Mouse (Mus musculus) liver, embryonic 14.5 days (tissue): ENCODE measurements around the gene Gimap4. TPM values are rescaled to one million over a fixed set of nuclear protein-coding genes. Genes with fewer than 3 reads are reported as not detected.

Experiments
- ATAC-seq: fragments of 200-750 bp; cut with Nextera tagmentation; 2 replicates; pipeline ENCODE4 v1.8.0; 2017; ENCODE audit warnings: moderate number of reproducible peaks, mild to moderate bottlenecking, moderate library complexity; ENCODE audit not compliant: insufficient read depth
- DNase-seq, 3 experiments: peaks; one replicate each; pipeline ENCODE4 v3.0.0-alpha.2; 2012 to 2013; ENCODE audit warnings: low read depth in 3 of 3, low spot score in 3 of 3
- H3K27ac ChIP-seq: fragments of 300-500 bp; sonication (generic); 2 replicates; pipeline ENCODE4 v1.5.1; 2014; ENCODE audit warnings: moderate library complexity, mild to moderate bottlenecking, control low read depth, inconsistent platforms
- H3K27me3 ChIP-seq: fragments of 300-500 bp; sonication (generic); 2 replicates; pipeline ENCODE4 v1.6.1; 2014; ENCODE audit warnings: mild to moderate bottlenecking, low read length, moderate library complexity; ENCODE audit not compliant: control insufficient read depth, insufficient read depth
- H3K36me3 ChIP-seq: fragments of 300-500 bp; sonication (generic); replicated peaks from 2 replicates; pipeline ENCODE4 v1.6.1; 2014; ENCODE audit warnings: low read depth; ENCODE audit not compliant: control insufficient read depth, insufficient read depth
- H3K4me1 ChIP-seq, 2 experiments: fragments of 200-500 bp in 1 of 2; fragments of 300-500 bp in 1 of 2; sonication (generic) in 1 of 2; replicated peaks; 2 replicates each; pipeline ENCODE4 v1.6.1; 2012 to 2014; ENCODE audit warnings: antibody characterized with exemption in 1 of 2, inconsistent platforms in 1 of 2, low read length in 1 of 2; ENCODE audit not compliant: control insufficient read depth in 2 of 2, insufficient read depth in 2 of 2
- H3K4me2 ChIP-seq: fragments of 300-500 bp; sonication (generic); 2 replicates; pipeline ENCODE4 v1.6.1; 2014; ENCODE audit warnings: low read depth, mild to moderate bottlenecking, control low read depth, moderate library complexity
- H3K4me3 ChIP-seq, 2 experiments: fragments of 200-500 bp in 1 of 2; fragments of 300-500 bp in 1 of 2; sonication (generic) in 1 of 2; 2 replicates each; pipeline ENCODE4 v1.5.1; 2012 to 2014; ENCODE audit warnings: low read depth in 2 of 2, low read length in 2 of 2, mild to moderate bottlenecking in 2 of 2, control low read depth in 1 of 2, inconsistent platforms in 1 of 2, moderate library complexity in 1 of 2; ENCODE audit not compliant: insufficient read depth in 1 of 2
- H3K9ac ChIP-seq: fragments of 300-500 bp; sonication (generic); replicated peaks from 2 replicates; pipeline ENCODE4 v1.6.1; 2014; ENCODE audit warnings: mild to moderate bottlenecking, control low read depth, moderate library complexity
- H3K9me3 ChIP-seq: fragments of 300-500 bp; sonication (generic); 2 replicates; pipeline ENCODE4 v1.6.1; 2016; ENCODE audit warnings: low read length, mixed read lengths; ENCODE audit not compliant: control insufficient read depth
- CTCF ChIP-seq: IDR thresholded peaks from 2 replicates; pipeline ENCODE4 v1.5.1; 2016; ENCODE audit warnings: antibody characterized with exemption, low read depth, control low read depth
- EP300 ChIP-seq: IDR thresholded peaks from 2 replicates; pipeline ENCODE4 v1.6.1; 2016; ENCODE audit warnings: antibody characterized with exemption, low read depth
- WGBS: fragments of 180-500 bp; shearing (Covaris S2); extraction: QIAGEN DNeasy Blood & Tissue Kit; methylation state at CpG from one replicate; pipeline ENCODE4 v1.1.7; 2014; ENCODE audit not compliant: insufficient replicate concordance; 5-methylcytosine and 5-hydroxymethylcytosine counted together
- polyA plus RNA-seq, 2 experiments: library from polyadenylated mRNA; depleted of rRNA in 1 of 2; stranded (reverse) in 1 of 2; unstranded in 1 of 2; fragments of >200 nt; fragmentation: Nextera tagmentation in 1 of 2; extraction: Ambion mirVana in 1 of 2; gene quantifications; 2 replicates each; pipeline versions ENCODE4 v1.2.1 to v1.2.3; 2012 to 2014

Gimap4 gene
- polyA plus RNA-seq, 2 experiments, result 6.2 to 8.3 TPM

- Histone ChIP-seq H3K9me3 (no peaks in the 10 kb centered on the region), H3K27me3 (no peaks in the 10 kb centered on the region), H3K4me3 (no peak within 1 kb of the TSS), H3K36me3 (no peaks in the 10 kb centered on the region), H3K4me1 (no peaks in the 10 kb centered on the region), H3K27ac (no peak within 1 kb of the TSS), H3K4me2 (no peak within 1 kb of the TSS), H3K9ac (no peak within 1 kb of the TSS)
- TF ChIP-seq EP300 (no peak), CTCF (no peak)
- WGBS, result 40% methylated on average over 2 of the region's 2 CpGs
- ATAC-seq (no peak), DNase-seq (no peak)
Observed at GRCm38 (mm10) chr6:48718455-48718854, 34.1 kb downstream of the Gimap4 start, which contains the start of the genes Gm28053 and Gimap7. Gm28053 (plus strand) TSS chr6:48718607. Gimap7 (plus strand) TSS chr6:48718621.

- no peak overlapping the region for H3K9ac ChIP-seq
- no peaks in the 10 kb centered on the region for H3K36me3 ChIP-seq
- H3K4me1 ChIP-seq, result no peaks in the 10 kb centered on the region
- ATAC-seq (no peak), DNase-seq (no peak)
- H3K4me3 ChIP-seq, result no peak overlapping the region
- no peaks in the 10 kb centered on the region for H3K27me3 ChIP-seq
- TF ChIP-seq EP300, result no peak
- TF ChIP-seq CTCF, result no peak
- 63% methylated on average over 4 of the region's 4 CpGs for WGBS
- H3K9me3 ChIP-seq, result no peaks in the 10 kb centered on the region
- no peak overlapping the region for H3K4me2 ChIP-seq
- no peak overlapping the region for H3K27ac ChIP-seq
Observed at GRCm38 (mm10) chr6:48720326-48720725, 36.0 kb downstream of the Gimap4 start.

GRCm38 (mm10) chr6:48723468-48723867 is 39.1 kb downstream of the Gimap4 start:
- DNase-seq (no peak), ATAC-seq (no peak)
- H3K9ac ChIP-seq, result no peak overlapping the region
- H3K4me2 ChIP-seq, result no peak overlapping the region
- TF ChIP-seq CTCF (no peak), EP300 (no peak)
- no peaks in the 10 kb centered on the region for H3K27me3 ChIP-seq
- no peaks in the 10 kb centered on the region for H3K9me3 ChIP-seq
- no peaks in the 10 kb centered on the region for H3K36me3 ChIP-seq
- 46% methylated on average over 8 of the region's 8 CpGs for WGBS
- no peaks in the 10 kb centered on the region; a peak in 1 of 4 replicates for H3K4me1 ChIP-seq
- no peak overlapping the region for H3K27ac ChIP-seq
- H3K4me3 ChIP-seq, result no peak overlapping the region

- Histone ChIP-seq H3K9ac (no peak overlapping the region), H3K9me3 (no peaks in the 10 kb centered on the region), H3K27ac (no peak overlapping the region), H3K4me2 (no peak overlapping the region), H3K36me3 (no peaks in the 10 kb centered on the region), H3K4me1 (no peaks in the 10 kb centered on the region; a peak in 1 of 4 replicates), H3K27me3 (no peaks in the 10 kb centered on the region), H3K4me3 (no peak overlapping the region)
- 7% methylated on average over 1 of the region's 1 CpGs for WGBS
- TF ChIP-seq CTCF, result no peak
- TF ChIP-seq EP300, result no peak
- no peak for ATAC-seq
- DNase-seq, result no peak
Observed at GRCm38 (mm10) chr6:48725476-48725875, 41.1 kb downstream of the Gimap4 start.

GRCm38 (mm10) chr6:48727761-48728160 is 43.4 kb downstream of the Gimap4 start:
- 59% methylated on average over 5 of the region's 5 CpGs for WGBS
- TF ChIP-seq EP300 (no peak), CTCF (no peak)
- H3K9ac ChIP-seq, result no peak overlapping the region
- H3K27me3 ChIP-seq, result no peaks in the 10 kb centered on the region
- DNase-seq (no peak), ATAC-seq (no peak)
- no peaks in the 10 kb centered on the region for H3K9me3 ChIP-seq
- no peaks in the 10 kb centered on the region; a peak in 1 of 4 replicates for H3K4me1 ChIP-seq
- no peaks in the 10 kb centered on the region for H3K36me3 ChIP-seq
- H3K27ac ChIP-seq, result no peak overlapping the region
- no peak overlapping the region for H3K4me3 ChIP-seq
- no peak overlapping the region for H3K4me2 ChIP-seq
